Mouse (Mus musculus): ENCODE measurements at regions not wholly inside any gene's neighbourhood (a gene's known extent, or its start where the extent isn't known, plus 50 kb on each side); places are given as distances from the start of the nearest gene placed in this dataset.

DNA sequence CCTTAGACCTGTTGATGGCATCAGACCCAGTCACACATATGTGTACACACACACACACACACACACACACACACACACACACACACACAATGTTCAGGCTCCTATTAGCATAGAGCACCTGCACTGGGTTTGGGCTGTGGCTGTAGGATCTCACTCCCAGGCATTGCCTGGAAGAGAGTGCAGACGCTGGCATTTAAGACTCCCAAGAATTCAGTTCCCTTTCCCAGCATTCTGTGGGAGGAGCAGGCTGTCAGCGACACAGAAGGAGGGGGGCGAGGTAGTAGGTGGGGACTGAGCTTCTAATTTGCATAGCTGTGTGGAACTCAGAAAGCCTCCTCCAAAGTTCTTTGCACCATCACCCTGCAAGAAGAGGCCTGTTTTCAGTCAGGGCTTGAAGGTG lies 374.2 kb upstream of the Fam49b start:
- TF ChIP-seq CTCF (IDR thresholded peaks at IDR 0.05; ENCODE audit: insufficient read depth, low read depth, low read length) (no peak), POLR2A (IDR thresholded peaks at IDR 0.05; ENCODE audit: insufficient read depth, low read depth, low read length) (no peak)
- H3K27ac ChIP-seq (ENCODE audit: insufficient read depth, low read depth, low read length), result no peak overlapping the region

DNA sequence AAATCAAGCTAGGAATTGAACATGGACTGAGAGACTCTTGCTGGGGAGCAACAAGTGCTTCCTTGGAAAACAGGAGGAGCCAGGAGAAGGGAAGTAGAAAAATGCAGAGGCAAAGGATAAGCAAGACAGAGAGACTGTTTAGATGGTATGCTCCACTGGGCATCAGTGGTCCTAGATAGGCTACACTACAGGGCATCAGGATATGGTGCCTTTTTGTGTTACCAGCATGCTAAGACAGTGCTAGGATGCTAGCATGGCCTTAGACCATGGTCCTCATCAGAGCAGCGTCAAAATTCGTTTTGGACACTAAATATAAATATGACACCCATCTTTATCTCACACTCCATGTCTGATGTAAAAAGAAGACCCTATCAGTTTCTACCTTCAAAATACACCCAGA lies 374.6 kb upstream of the Fam49b start:
- Histone ChIP-seq H3K27ac (ENCODE audit: insufficient read depth, low read depth, low read length) (no peak overlapping the region), H3K4me1 (ENCODE audit: control insufficient read depth, insufficient read depth, low read length) (peaks cover 5% of the 10 kb centered on the region), H3K4me3 (ENCODE audit: insufficient read depth, low read depth, low read length) (no peak overlapping the region)
- WGBS, result 96% methylated on average over 2 of the region's 2 CpGs
- TF ChIP-seq CTCF (IDR thresholded peaks at IDR 0.05; ENCODE audit: insufficient read depth, low read depth, low read length) (no peak), POLR2A (IDR thresholded peaks at IDR 0.05; ENCODE audit: insufficient read depth, low read depth, low read length) (no peak)

More for the DNA sequence above, 374.2 kb upstream of the Fam49b start:
- H3K4me1 ChIP-seq (ENCODE audit: control insufficient read depth, insufficient read depth, low read length), result peaks cover 5% of the 10 kb centered on the region
- WGBS, result 10% methylated on average over 3 of the region's 3 CpGs
- H3K4me3 ChIP-seq (ENCODE audit: insufficient read depth, low read depth, low read length), result no peak overlapping the region

DNA sequence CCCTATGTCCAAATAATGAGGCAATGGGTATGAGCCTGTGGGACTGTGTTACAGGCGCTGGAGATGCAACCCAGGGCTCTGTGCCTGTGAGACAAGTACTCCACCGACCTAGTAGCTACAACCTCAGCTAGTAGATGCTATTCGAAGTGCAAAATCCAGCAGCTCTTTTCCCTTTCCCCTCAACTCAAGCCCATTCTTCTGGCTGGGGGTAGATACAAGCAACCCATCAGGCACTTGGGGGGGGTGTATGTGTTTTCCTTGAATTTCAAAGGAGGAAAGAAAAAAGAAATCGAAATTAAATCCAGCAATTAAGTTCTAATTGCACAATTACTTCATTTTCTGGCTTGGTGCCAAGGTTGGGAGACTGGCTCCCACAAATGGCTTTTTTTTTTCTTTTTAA lies 372.4 kb upstream of the Gm21798 start:
- no peak for TF ChIP-seq POLR2A (IDR thresholded peaks at IDR 0.05; ENCODE audit: insufficient read depth, low read depth, low read length)
- no peak for TF ChIP-seq CTCF (IDR thresholded peaks at IDR 0.05; ENCODE audit: insufficient read depth, low read depth, low read length)
- Histone ChIP-seq H3K4me1 (ENCODE audit: control insufficient read depth, insufficient read depth, low read length) (peaks cover 6% of the 10 kb centered on the region; the same call in 1 of the 2 replicates), H3K4me3 (ENCODE audit: insufficient read depth, low read depth, low read length) (no peak overlapping the region), H3K27ac (ENCODE audit: insufficient read depth, low read depth, low read length) (no peak overlapping the region)
- 26% methylated on average over 4 of the region's 4 CpGs for WGBS

DNA sequence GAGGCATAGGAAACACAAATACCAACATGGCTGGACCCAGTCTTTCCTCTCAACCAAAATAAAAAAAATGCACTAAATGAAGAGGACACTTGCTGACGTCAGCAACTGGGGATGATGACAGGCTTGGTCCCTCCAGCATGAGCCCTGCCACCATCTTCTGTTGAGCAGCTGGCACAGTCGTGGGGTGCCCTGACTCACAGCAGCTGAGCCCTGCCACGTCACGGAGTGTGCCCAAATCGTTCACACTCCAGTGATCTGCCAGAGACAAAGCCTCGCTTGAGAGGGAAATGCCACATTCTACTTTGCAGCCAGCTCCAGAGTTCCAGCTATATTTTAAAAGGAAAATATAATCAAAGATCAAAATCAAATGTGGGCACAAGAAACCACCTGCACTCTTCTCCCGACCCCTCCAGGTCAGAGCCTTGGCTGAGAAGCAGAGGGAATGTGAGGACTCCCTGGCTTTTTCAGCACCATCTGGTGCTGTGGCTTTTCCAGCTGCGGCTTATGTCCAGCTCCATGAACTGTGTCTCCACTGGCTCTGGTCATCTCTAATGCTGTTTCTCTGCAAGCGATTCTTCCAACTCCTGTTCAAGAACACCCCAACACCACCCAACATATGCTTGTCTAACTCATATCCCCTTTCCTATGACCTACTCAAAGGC lies 371.0 kb upstream of the Gm21798 start:
- no peak overlapping the region for H3K27ac ChIP-seq (ENCODE audit: insufficient read depth, low read depth, low read length)
- H3K4me3 ChIP-seq (ENCODE audit: insufficient read depth, low read depth, low read length), result no peak overlapping the region
- TF ChIP-seq POLR2A (IDR thresholded peaks at IDR 0.05; ENCODE audit: insufficient read depth, low read depth, low read length) (no peak), CTCF (IDR thresholded peaks at IDR 0.05; ENCODE audit: insufficient read depth, low read depth, low read length) (no peak)
- 29% methylated on average over 9 of the region's 9 CpGs for WGBS
- peaks cover 6% of the 10 kb centered on the region; the same call in 1 of the 2 replicates for H3K4me1 ChIP-seq (ENCODE audit: control insufficient read depth, insufficient read depth, low read length)

DNA sequence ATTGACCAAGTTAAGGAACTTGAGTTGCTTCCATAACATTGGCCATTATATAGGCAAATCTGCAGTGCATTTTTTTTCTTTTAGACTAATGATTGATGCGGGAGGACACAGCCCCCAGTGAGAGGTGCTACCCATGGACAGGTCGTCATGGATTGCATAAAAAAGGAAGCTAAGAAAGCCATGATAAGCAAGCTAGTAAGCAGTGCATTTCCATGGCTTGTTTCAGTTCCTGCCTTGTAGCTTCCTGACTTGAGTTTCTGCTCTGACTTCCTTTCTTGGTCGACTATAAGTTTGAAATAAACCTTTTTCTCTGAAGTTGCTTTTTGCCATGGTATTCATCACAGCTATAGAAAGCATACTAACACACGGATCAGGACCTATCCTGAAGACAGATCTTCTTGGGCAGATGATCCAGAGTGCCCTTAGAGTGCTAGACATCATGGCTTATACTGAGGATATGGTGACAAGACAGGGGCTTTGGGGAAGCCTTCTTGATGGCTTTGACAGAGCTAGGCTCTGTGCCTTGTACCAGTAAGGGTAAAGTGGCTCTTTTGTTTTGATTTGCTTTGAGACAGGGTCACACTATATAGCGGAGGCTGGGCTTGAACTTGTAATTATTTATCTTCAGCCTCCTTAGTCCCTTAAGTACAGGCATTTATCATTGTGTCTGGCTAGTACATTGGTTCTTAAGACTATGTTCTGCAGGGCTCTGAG lies 370.1 kb upstream of the Gm21798 start:
- H3K4me3 ChIP-seq (ENCODE audit: insufficient read depth, low read depth, low read length), result no peak overlapping the region
- H3K4me1 ChIP-seq (ENCODE audit: control insufficient read depth, insufficient read depth, low read length), result peaks cover 6% of the 10 kb centered on the region; the same call in 1 of the 2 replicates
- TF ChIP-seq CTCF (IDR thresholded peaks at IDR 0.05; ENCODE audit: insufficient read depth, low read depth, low read length) (no peak), POLR2A (IDR thresholded peaks at IDR 0.05; ENCODE audit: insufficient read depth, low read depth, low read length) (no peak)
- WGBS, result 91% methylated on average over 5 of the region's 5 CpGs
- no peak overlapping the region for H3K27ac ChIP-seq (ENCODE audit: insufficient read depth, low read depth, low read length)

DNA sequence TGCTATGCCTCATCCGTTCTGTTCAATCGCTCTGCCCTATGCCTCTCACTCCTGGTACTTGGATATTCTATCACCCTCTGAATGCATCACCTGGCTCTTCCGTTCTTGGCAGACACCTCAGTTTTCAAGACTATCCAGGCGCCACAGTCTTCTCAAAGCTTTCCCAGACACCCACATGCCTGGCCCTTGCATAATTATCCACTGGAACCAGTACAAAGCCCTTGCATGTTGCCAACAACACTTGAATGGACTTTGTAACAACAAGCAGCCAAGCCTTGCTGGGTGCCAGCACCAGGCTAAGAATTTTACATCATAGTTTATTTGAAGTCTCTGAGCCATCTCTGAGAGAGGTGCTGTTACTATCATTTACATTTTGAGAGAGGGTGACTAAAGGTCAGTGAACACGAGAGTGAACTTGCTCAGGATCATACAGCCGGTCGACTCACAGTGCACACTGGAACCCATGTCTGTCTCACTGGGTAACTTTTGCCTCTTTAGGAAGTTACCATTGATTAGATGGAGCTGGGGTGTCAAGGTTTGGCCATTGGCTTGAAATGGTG lies 368.8 kb upstream of the Gm21798 start:
- 61% methylated on average over 7 of the region's 7 CpGs for WGBS
- peaks cover 6% of the 10 kb centered on the region; the same call in 1 of the 2 replicates for H3K4me1 ChIP-seq (ENCODE audit: control insufficient read depth, insufficient read depth, low read length)
- H3K4me3 ChIP-seq (ENCODE audit: insufficient read depth, low read depth, low read length), result no peak overlapping the region
- H3K27ac ChIP-seq (ENCODE audit: insufficient read depth, low read depth, low read length), result no peak overlapping the region
- TF ChIP-seq POLR2A (IDR thresholded peaks at IDR 0.05; ENCODE audit: insufficient read depth, low read depth, low read length) (no peak), CTCF (IDR thresholded peaks at IDR 0.05; ENCODE audit: insufficient read depth, low read depth, low read length) (no peak)

DNA sequence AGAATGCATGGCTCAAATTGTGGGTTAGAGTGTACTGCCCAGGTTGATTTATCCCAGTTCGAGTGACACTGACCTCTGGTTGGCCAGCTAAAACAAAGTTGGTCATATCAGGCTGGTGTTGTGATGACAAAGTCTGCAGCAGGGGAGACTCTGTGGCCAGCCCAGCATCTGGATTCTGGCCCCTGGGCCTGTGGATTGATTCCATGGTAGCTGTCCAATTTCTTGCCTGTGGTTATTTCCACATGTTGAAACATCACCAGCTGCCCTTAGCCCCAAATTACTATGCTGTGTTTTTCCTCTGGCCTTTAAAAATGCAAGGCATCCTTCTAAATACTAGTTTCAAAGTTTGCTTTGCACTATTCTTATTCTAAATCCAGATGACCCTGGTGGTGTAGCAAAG lies 346.8 kb upstream of the Gm21798 start:
- TF ChIP-seq CTCF (IDR thresholded peaks at IDR 0.05; ENCODE audit: insufficient read depth, low read depth, low read length) (no peak), POLR2A (IDR thresholded peaks at IDR 0.05; ENCODE audit: insufficient read depth, low read depth, low read length) (no peak)
- H3K4me1 ChIP-seq (ENCODE audit: control insufficient read depth, insufficient read depth, low read length), result no peaks in the 10 kb centered on the region
- 88% methylated on average over 1 of the region's 1 CpGs for WGBS
- H3K27ac ChIP-seq (ENCODE audit: insufficient read depth, low read depth, low read length), result no peak overlapping the region
- H3K4me3 ChIP-seq (ENCODE audit: insufficient read depth, low read depth, low read length), result no peak overlapping the region

DNA sequence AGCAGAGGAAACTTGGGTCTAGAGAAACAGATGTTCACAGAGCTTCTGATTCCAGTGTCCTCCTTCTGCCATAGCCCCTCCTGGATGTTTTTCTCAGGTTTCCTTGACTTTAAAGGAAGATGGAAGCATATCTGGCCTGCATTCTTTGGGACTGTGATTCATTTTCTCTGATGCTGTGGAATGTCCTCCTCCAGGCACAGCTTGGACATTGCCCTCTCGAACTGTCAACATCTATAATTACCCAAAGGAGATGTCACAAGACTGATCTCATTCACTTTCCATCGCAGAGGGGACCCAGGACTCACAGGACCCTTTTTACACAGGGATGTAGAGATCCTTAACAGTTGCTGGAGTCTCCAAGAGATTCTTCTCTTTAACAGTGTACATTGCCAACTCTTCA lies 345.9 kb upstream of the Gm21798 start:
- WGBS, result 66% methylated on average over 2 of the region's 2 CpGs
- Histone ChIP-seq H3K4me1 (ENCODE audit: control insufficient read depth, insufficient read depth, low read length) (no peaks in the 10 kb centered on the region), H3K27ac (ENCODE audit: insufficient read depth, low read depth, low read length) (no peak overlapping the region), H3K4me3 (ENCODE audit: insufficient read depth, low read depth, low read length) (no peak overlapping the region)
- TF ChIP-seq CTCF (IDR thresholded peaks at IDR 0.05; ENCODE audit: insufficient read depth, low read depth, low read length) (no peak), POLR2A (IDR thresholded peaks at IDR 0.05; ENCODE audit: insufficient read depth, low read depth, low read length) (no peak)

DNA sequence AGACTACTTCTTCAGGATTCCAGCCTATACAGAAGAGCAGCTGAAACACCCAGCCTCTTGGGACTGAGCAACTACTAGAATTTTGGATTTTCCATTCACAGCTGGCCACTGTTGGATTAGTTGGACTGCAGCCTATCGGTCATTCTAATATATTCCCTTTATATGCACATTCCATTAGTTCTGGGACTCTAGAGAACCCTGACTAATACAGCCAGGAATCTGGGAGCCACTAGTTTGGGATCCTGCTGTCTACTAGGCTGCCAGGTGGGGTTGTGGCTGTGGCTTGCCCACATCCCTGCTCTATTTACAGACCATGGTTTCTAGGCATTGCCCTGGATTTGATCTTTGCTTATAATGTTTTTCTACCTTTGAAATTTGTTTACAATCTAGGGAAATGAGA lies 343.3 kb upstream of the Gm21798 start:
- H3K27ac ChIP-seq (ENCODE audit: insufficient read depth, low read depth, low read length), result no peak overlapping the region
- no peak overlapping the region for H3K4me3 ChIP-seq (ENCODE audit: insufficient read depth, low read depth, low read length)
- H3K4me1 ChIP-seq (ENCODE audit: control insufficient read depth, insufficient read depth, low read length), result no peaks in the 10 kb centered on the region
- no peak for TF ChIP-seq POLR2A (IDR thresholded peaks at IDR 0.05; ENCODE audit: insufficient read depth, low read depth, low read length)
- TF ChIP-seq CTCF (IDR thresholded peaks at IDR 0.05; ENCODE audit: insufficient read depth, low read depth, low read length), result no peak
- 88% methylated on average over 1 of the region's 1 CpGs for WGBS
